Mouse (Mus musculus): ENCODE measurements around the gene Nup98.
A peak's percentile ranks its signal among the peaks of the same experiment; 100 is the strongest.

Gene Nup98

GRCm38 (mm10) chr7:102209756-102210721, at the start of gene Nup98, which contains the start of gene Pgap2:
Gene Nup98, minus strand, starts transcription at chr7:102210176.
Gene Pgap2, plus strand, starts transcription at chr7:102210208.
- peak; percentile 99 for DNase-seq (ENCODE audit: low read depth, low spot score)

- no peak for DNase-seq (ENCODE audit: low read depth, low spot score)
These were observed 48.8 kb upstream of the Nup98 start for GRCm38 (mm10) chr7:102258753-102259152.

- DNase-seq (ENCODE audit: low read depth, low spot score) = peak; percentile 85
These were observed 48.2 kb upstream of the Nup98 start for GRCm38 (mm10) chr7:102258189-102258588.

- no peak for DNase-seq (ENCODE audit: low read depth, low spot score)
These were observed 46.7 kb upstream of the Nup98 start for GRCm38 (mm10) chr7:102256636-102257035.

- DNase-seq (ENCODE audit: low read depth, low spot score) = no peak
These were observed 46.0 kb upstream of the Nup98 start, which contains the start of gene Rhog for GRCm38 (mm10) chr7:102255954-102256353. Gene Rhog, minus strand, starts transcription at chr7:102256054.

GRCm38 (mm10) chr7:102253631-102254030, 43.7 kb upstream of the Nup98 start:
- DNase-seq (ENCODE audit: low read depth, low spot score) = no peak

- DNase-seq (ENCODE audit: low read depth, low spot score) = peak; percentile 88
These were observed 40.7 kb upstream of the Nup98 start for GRCm38 (mm10) chr7:102250631-102251214.

- DNase-seq (ENCODE audit: low read depth, low spot score) = peak; percentile 74
These were observed 40.1 kb upstream of the Nup98 start for GRCm38 (mm10) chr7:102249896-102250630.

GRCm38 (mm10) chr7:102249531-102249895, 39.5 kb upstream of the Nup98 start:
- DNase-seq (ENCODE audit: low read depth, low spot score) = peak; percentile 34

- no peak for DNase-seq (ENCODE audit: low read depth, low spot score)
These were observed 38.9 kb upstream of the Nup98 start for GRCm38 (mm10) chr7:102248691-102249404.

- no peak for DNase-seq (ENCODE audit: low read depth, low spot score)
These were observed 37.2 kb upstream of the Nup98 start for GRCm38 (mm10) chr7:102246956-102247797.

GRCm38 (mm10) chr7:102246265-102246664, 36.3 kb upstream of the Nup98 start:
- no peak for DNase-seq (ENCODE audit: low read depth, low spot score)

- DNase-seq (ENCODE audit: low read depth, low spot score) = no peak
These were observed 35.8 kb upstream of the Nup98 start for GRCm38 (mm10) chr7:102245775-102246174.

- DNase-seq (ENCODE audit: low read depth, low spot score) = no peak
These were observed 35.0 kb upstream of the Nup98 start for GRCm38 (mm10) chr7:102244782-102245535.

- no peak for DNase-seq (ENCODE audit: low read depth, low spot score)
These were observed 33.9 kb upstream of the Nup98 start for GRCm38 (mm10) chr7:102243870-102244269.

GRCm38 (mm10) chr7:102242917-102243316, 32.9 kb upstream of the Nup98 start:
- DNase-seq (ENCODE audit: low read depth, low spot score) = no peak

- no peak for DNase-seq (ENCODE audit: low read depth, low spot score)
These were observed 32.4 kb upstream of the Nup98 start for GRCm38 (mm10) chr7:102242371-102242770.

- DNase-seq (ENCODE audit: low read depth, low spot score) = no peak
These were observed 29.6 kb upstream of the Nup98 start for GRCm38 (mm10) chr7:102239591-102239990.

- DNase-seq (ENCODE audit: low read depth, low spot score) = no peak
These were observed 28.8 kb upstream of the Nup98 start for GRCm38 (mm10) chr7:102238686-102239286.

All from 3T3-L1 (cell line).